Mouse (Mus musculus) MN1 (cell line): ENCODE data around the gene Ddx20.
"Not testable (repeated sequence)": the region's sequence is repeated elsewhere in the genome, so short reads cannot be mapped to it uniquely, and the experiment has no call there.

Experiments used
- DNase-seq: peaks from one replicate; pipeline ENCODE4 v3.0.0-alpha.2; 2016; ENCODE audit warnings: low spot score

Gene Ddx20

DNA sequence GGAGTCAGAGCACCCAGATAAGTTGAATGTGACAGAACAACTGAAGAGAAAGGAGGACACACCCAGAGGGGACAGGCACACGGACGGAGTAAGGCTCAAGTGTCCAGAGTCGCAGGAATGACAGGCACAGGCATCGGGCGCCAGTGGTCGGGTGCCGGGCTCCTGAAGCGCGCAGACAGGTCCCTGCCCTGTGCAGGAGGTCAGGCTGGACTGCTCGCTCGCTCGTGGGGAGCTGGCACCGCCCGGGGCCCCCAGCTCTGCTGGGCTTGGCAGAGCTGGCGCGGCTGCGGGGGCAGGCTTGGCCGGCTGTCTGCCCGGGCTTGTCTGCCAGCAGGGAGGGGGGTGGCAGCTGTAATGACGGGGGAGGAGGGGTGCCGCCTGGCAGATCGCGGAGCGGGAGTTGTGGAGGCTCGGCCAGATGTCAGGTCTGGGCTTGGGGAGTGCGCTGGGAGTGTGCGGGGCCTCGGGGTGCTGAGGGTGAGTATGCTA, 17.7 kb upstream of the Ddx20 start:
- peak; percentile 33 for DNase-seq

DNA sequence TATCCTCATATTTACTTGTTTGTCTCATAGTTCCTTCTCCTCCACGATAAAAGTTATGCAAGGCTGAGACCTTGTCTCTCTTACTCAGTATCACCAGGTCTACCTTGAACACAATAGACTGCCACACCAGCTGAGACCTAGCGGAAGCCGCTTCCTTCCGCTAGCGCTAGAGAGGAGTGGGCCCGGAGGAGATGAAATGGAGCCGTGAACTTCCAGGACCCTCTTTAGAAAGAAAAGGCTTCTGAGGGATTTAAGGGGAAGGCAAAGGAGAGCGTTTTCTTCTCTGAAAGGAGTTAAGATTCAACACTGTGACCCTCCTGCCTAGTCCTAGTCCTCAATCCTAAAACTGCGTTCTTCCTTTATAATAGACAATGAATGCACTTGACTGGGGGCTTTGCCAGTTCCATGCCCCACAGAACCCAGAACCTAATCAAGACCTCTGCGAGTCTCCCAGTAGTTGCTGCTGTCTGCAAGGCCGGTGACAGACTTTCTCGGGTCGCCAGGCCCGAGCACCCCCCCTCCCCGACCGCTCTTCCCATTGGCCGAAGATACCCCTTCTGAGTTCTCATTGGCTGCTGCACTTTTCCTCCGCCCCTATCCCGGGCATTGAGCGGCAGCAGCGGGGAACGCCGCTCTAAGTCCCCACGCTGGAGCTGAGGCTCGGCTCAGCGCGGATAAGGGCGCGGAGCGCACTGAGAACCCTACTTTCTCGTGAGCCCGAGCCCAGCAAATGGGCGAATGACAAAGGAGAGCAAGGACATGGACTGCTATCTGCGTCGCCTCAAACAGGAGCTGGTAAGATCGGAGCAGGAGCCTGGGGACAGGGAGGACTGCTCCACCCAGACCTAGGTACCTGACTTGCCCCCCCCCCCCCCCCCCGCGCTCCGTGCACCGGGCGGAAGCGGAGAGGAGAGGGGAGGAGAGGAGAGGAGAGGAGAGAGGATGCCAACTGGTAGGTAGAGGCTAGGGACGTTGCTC, 16.9 kb upstream of the Ddx20 start, which contains the start of gene Inka2:
Inka2 (plus strand) TSS at position 569 of the 978 bp plus-strand sequence.
- DNase-seq, result peak; percentile 81

- DNase-seq, result no peak
Measured at GRCm38 (mm10) chr3:105703571-105703970, 16.2 kb upstream of the Ddx20 start.

DNA sequence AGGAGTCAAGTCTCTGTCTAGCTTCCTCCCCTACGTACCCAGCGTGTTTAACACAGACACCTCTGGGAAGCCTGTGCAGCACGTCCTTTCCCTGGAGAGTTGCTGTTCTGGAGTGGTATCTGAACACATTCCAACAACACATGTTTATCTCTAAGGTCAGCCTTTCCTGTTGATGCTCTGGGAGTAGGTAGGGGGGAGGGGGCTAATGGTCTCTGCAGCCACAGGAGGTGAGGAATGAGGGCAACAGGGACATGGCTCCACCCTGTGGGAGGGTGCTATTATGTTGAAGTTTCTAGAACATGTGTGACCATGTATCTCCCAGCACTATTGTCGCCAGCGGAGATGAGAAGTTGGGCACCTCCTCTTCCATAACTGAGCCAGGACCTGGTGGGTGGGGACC, 14.0 kb upstream of the Ddx20 start:
- DNase-seq, result no peak

- DNase-seq, result not testable (repeated sequence)
Measured at GRCm38 (mm10) chr3:105700786-105701185, 13.4 kb upstream of the Ddx20 start.

GRCm38 (mm10) chr3:105699241-105699933, 12.0 kb upstream of the Ddx20 start:
- peak; percentile 18 for DNase-seq

DNA sequence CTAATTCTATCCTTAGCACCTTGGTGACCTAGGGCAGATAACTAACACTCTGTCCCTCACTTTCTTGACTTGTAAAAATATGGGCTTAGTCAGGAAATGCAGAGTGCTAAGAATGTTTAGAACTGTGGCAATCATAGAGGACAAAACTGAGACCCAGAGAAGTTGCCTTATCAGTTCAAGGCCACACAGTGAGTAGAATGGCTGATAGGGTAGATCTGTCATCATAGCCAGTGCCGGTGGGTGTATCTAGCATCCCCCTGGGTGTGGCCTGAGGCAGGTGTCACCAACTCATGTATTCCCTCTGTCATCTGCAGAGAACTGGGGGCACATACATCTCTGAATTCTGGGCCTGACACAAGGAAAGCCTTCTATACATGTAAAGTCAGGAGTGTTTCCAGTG, 10.9 kb upstream of the Ddx20 start:
- DNase-seq, result no peak

GRCm38 (mm10) chr3:105697148-105697441, 9.7 kb upstream of the Ddx20 start:
- DNase-seq, result no peak

GRCm38 (mm10) chr3:105696387-105697147, 9.2 kb upstream of the Ddx20 start:
- DNase-seq, result no peak

DNA sequence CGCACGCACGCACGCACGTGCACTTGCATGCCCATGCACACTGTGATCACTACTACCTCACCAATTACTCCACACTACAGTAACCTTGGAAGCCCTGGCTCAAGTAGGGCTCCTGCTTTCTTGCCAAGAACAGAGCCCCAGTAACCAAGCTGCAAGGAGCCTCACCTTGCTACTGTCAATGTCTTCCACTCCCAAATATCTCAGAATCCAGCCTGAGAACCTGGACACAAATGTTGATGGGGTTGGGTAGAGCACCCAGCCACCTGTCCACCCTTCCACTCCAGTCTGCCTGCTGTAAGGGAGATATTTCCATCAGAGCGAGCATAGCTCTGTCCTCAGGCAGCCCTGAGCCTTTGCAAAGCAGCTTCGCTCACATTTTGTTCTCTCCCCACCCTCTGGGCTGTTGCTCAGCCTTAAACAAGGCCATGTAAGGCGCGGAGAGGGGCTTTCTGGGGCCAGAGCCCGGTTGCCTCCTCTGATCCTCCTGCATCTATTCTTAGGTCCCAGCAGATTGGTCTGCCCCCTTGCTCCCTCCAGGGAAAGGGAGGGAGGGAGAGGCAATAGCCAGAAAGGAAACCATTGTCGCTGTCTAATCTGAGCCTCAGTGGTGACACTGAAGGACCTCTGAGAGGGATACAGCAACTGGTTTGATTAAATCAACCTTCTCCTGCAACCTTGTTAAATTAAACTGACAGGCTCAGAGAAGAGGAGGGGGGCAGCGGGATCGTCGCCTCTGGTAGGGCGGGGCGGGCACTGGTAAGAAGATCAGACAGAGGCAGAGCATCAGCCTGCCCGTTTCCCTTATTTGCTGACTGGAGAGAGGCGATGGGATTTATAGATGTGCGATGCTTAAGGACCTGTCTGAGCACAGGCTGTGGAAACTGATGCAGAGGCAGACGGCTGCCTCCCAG, 8.4 kb upstream of the Ddx20 start:
- DNase-seq, result peak; percentile 36

DNA sequence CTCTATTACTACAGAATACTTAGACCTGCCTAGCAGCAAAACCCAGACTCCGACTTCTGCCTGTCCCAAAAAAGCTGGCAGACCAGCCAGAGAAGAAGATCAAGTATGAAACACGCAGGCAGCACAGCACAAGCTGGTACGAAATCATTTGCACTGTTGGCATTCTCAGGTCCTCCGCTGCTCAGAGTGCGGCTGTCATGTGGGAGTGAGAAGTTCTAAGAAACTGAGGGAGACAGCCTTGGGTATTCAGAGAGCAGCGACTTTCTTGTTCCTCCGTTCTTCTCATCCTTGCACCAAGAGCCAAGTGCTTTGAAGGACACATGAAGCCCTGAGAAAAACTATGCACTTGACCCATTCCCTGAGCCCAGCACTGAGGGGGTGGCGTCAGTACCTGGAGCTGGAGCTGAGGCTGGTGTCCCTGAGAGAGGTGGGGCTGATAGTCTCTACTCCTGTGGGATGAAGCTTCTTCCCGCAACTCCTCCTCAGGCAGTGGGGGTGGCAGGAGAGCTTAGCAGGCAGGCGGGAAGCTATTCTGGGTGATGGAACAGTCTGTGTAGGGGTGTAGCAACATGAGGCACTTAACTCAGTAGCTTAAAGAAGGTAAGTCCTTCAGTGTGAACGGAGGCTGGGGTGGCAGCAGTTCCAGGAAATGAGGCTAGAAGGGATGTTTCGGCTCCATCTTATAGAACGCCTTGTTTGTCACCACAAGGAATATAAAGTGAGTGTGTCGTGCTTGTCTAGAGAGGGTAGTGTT, 6.1 kb upstream of the Ddx20 start:
- DNase-seq, result no peak

GRCm38 (mm10) chr3:105688536-105688935, 1.2 kb upstream of the Ddx20 start:
- DNase-seq, result no peak

DNA sequence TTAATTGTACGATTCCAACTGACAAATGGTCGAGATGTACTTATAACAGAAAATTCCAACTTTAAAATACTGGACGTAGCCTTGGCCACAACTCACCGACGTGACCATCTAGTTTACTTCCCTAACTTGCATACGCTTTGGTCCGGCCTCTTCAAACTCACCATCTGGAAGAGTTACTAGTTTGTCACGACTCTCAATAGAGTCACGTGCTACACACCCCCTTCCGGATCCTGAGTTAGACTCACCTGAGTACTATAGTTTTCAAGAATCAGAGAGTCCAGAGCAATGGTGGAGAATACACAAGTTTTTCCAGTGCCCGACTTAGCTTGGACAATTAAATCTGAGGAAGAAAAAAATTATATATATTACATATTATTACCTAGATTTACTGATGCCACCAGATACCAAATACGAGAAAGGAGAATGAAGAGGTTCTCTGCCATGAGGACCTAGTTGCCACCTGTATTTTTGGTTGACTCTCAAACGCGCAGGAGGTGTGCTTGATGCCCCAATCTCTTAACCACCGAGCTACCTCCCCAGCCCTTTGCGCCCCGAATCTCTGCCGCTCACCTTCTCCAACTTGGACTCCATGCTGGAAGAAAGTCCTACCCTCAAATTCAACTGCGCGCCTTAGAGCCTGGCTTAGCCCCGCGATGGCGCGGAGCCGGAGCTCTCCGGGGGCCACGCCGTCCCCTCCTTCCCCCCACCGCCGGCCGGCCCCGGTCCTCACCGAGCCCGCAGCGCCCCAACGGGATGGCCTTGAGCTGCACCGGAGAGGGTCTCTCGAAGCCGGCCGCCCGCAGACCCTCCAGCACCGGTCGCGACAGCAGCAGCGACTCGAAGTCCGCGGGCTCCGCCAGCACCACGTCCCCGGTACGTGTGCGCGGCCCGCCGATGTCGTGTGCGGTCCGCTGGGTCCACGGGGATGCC, 715 bp downstream of the Ddx20 start:
- DNase-seq, result no peak

- DNase-seq, result no peak
Measured at GRCm38 (mm10) chr3:105680346-105680745, 7.0 kb downstream of the Ddx20 start.

- no peak for DNase-seq
Measured at GRCm38 (mm10) chr3:105675932-105676331, 11.4 kb downstream of the Ddx20 start.

GRCm38 (mm10) chr3:105674595-105675218, 12.7 kb downstream of the Ddx20 start:
- peak; percentile 81 for DNase-seq

DNA sequence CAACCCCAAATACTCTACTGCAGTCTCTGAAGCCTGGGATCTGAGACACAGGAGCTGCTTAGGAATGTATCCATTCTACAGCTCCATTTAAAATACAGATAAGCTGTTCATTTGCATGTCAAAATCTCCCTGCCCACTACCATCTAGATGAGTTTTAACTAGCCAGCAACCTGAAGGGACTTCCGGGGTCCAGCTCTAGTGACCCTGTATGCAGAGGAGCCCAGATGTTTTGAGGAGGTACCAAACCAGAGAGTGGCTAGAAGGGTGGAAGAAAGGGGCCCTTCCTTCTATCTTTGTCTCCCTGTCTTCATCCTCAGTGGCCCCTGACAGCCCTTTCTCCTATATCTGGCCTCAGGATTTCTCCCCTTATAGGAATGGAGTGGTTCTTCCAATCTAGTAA, 16.6 kb downstream of the Ddx20 start:
- DNase-seq, result no peak

- no peak for DNase-seq
Measured at GRCm38 (mm10) chr3:105669776-105670175, 17.6 kb downstream of the Ddx20 start.

GRCm38 (mm10) chr3:105668161-105668560, 19.2 kb downstream of the Ddx20 start:
- DNase-seq, result no peak
